Mouse (Mus musculus) WW6 (cell line): ENCODE data around the gene 6030468B19Rik.
"Not testable (repeated sequence)": the region's sequence is repeated elsewhere in the genome, so short reads cannot be mapped to it uniquely, and the experiment has no call there.

ENCODE experiments used
- DNase-seq: peaks from one replicate; pipeline ENCODE4 v3.0.0-alpha.2; 2013; ENCODE audit warnings: low read depth, low spot score

Gene 6030468B19Rik

DNA sequence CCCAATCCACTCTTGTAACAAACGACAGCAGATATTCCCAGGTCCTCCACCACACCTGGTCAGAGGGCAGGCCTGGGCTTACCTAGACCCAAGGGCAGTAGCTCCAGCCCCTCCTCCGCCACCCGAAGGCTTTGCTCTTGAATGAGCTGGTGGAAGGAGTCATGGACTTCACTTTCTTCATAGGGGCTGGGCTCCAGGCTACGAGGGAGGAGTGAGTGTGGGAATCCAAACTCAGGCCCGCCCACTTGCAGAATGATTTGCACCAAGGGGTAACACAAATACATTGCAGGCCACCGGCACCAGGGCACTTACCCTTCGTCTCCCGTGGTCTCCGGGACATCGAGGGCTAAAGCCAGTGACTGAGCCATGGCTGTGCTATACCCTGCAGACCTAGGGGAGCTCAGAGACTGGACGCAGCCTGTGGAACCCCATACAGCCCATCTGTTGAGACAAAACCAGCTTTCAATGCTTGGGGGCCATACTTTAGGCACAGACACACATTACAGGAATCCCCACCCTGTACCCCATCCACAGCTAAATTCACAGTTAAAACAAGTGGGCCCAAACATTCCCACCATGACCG is 18.5 kb upstream of the 6030468B19Rik start:
- no peak for DNase-seq

DNA sequence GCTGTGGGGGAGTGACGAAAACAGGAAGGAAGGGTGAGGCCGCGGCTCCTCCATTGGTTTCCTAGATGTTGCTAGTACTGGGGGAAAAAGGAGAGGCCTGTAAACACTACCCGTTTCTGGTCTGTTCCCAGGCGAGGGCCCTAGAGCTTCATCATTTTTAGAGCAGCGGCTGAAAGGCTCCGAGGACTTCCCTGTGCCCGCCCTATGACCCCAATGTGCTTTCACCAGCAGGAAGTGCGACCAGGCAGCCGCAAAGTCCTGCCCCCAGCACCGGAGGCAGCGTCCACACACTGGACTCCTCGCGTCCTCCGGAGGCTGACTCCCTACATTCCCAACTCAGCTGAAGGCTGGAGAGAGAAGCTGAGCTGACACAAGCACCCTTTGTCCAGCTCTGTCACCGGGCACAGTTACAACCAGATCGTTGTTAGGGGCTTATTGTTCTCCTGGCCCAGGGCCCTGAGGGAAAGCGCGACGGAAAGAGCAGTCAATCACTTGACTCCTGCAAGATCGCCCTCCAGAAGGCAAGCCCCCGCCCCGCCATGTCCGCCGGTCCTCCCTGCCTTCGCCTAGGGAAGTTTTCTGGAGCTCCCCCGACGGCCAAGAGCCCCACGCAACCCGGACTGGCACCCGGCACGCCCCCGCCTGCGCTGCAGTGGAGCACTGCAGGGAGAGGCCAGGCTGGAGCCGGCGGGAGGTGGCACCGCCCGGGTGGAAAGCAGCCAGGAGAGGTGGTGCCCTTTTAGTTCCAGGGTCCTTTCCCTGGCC is 17.8 kb upstream of the 6030468B19Rik start:
- DNase-seq, result no peak

DNA sequence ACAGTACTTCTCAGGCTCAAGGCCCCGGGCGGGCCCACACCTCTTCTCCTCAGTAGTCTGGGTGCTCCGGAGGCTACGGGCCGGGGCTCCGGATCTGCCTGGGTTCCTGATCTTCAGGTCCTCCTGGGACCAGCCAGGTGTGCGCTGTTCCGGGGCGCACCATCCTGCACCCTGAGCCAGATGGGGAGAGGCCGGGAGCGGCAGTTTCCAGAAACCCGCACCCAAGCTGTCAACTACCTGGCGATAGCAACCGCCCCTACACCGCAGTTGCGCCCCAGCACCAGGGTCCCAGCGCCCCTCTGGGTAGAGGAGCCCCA is 17.3 kb upstream of the 6030468B19Rik start:
- DNase-seq, result no peak

DNA sequence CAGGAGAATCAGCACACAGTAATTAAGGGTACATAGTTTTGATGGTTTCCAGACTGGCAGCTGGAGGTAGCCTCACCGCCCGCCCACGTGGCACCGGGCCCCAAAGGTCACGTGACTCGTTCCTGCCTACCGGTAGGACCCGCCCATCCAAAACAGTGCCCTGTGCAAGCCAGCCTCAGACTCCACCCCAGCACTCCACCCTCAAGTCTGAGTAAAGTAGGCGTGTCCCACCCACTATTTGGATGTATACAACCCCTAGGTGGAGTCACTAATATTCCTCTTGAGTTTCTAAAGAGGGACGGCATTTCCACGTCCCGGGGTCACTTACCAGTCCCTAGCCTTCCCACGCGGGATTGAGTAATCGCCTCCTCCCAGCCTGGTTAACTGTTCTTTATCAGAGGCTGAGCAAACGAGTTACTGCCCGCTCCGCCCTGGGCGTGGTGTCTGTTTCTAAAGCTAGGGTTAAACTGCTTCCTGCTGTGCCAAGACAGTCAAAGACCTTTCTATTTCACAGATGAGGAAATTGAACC is 16.8 kb upstream of the 6030468B19Rik start:
- peak; percentile 86 for DNase-seq

DNA sequence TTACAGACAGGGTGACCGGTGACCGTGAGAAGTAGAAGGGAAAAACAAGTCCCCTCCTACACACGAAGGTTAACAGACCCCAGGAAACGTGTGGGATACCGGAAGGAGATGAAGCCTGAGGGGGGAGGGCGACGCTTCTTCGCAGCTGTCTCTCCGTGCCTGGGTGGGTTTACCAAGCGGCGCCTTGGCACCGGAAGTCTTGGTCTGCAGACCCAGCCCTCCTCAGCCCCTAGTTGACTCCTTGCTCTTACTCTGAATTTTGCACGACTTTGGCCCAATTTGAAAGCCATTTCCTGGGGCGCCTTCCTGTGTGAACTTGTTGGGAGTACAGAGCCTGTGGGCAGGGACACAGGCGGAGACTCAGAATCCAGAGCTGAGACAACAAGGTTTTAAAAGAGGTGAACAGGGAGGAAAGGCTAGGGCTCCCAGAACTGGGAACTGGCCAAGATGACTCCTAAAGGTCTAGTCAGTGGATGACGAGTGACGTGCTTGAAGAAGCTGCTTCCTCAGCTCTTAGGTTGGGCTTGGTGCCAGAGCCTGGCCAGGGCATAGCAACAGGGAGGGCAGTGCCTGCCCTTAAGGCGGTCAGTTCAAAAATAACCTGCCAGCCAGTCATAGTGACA is 16.1 kb upstream of the 6030468B19Rik start:
- DNase-seq, result no peak

DNA sequence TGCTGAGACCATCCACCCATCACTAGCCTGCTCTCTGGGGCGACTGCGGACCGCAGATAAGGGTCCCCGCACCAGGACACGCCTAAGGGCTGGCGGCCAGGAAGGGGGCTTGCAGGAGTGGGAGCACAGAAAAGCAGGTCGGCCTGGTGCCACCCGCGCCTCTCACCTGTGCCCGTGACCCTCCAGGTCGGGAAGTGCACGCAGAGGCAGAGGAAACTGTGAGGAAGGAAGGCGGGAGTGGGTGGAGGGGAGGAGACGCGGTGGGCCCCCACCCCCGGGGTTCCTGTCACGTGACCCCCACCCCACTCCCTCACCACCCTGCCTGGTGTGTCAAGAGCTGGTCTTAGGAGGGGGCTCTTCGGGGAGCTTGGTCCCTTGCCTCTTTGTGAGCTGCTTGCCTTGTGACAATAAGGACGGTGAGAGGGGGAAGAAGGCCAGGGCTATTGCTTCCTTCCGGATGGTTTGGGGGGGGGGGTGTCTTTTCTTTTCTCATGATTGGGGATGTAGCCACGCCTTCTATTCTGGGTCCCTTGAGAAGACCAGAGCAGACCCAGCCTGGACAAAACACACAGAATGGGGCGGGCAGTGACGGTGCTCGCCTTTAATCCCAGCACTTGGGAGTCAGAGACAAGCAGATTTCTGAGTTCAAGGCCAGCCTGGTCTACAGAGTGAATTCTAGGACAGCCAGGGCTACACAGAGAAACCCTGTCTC is 15.3 kb upstream of the 6030468B19Rik start, which contains the start of the genes Tmc8 and Tmc6:
TSS of gene Tmc8 (plus strand) at position 84 of the 712 bp plus-strand sequence.
TSS of gene Tmc6 (minus strand) at position 206 of the 712 bp plus-strand sequence.
- DNase-seq, result no peak

DNA sequence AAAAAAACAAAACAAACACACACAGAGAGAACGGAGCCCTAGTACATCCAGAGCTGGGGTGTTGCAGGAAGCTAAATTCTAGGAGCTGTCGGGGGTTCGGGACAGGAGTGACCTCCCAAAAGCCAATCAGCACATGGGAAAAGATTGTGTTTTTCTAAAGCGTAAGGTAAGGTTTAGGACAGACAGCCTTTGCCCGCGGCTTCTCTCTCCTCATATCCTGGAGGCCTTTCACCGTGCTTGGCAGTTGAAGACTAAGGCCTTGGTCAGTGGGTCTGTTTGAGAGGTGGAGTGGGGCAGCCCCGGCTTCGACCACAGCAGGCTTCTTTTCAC is 14.8 kb upstream of the 6030468B19Rik start:
- no peak for DNase-seq

DNA sequence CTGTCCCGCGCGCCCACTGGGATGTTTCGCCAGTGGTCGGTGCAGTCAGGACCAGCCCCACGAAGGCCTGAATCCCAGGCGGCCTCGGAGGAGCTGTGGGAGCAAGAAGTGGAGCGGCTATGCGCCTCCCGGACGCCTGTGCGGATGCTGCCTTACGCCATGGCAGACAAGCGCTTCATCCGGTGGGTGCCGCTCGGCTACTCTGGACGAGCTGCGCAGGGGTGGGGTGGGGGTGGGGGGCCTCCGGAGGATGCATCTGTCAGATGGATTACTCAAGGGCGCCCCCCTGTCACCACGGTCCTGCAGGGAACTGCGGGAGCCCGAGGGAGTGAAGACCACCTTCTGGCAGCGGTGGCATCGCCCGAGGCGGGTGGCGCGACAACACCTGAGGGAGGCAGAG is 14.4 kb upstream of the 6030468B19Rik start:
- no peak for DNase-seq

DNA sequence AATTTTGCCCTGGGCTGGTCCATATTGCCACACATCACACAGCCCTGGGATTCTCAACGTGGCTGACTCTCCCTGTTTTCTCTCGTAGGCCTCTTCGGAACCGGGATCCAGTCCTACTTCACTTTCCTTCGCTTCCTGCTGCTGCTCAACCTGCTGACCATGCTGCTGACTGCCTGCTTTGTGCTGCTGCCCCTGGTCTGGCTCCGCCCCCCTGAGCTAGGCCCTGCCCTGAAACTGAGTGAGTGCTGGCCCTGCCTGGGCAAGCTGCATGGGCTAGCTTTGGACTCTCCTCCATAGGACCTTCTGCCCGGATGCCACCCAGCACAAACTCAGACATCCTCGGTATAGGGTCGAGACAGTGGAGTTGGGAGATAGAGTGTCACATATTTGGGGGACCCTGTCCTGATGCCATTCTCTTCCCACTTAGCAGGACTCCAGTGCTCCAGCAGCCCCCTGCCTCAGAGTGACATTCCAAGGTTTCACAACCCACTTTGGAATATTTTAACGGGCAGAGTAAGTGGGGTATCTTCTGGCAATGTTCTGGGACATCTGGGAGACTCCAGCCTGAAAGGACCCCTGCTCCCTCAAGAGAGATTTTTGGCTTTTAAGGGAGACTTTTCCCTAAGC is 13.7 kb upstream of the 6030468B19Rik start:
- DNase-seq, result no peak

DNA sequence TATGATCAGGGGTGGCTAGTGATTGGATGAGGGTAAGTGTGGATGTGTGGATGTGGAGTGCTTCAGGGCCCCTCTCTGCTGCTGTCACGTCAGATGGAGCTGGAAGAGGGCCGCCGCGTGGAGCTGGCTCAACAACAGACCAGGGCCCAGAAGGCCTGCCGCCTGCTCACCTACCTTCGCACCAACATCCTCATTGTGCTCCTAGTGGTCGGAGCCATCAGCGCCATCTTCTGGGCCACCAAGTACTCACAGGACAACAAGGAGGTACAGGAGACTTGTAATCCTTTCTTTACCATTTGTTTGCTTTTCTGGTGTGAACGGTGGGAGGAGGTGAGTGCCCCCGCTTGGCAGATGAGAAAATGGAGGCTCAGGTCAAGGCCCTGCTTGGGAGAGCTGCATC is 11.2 kb upstream of the 6030468B19Rik start:
- peak; percentile 79 for DNase-seq

DNA sequence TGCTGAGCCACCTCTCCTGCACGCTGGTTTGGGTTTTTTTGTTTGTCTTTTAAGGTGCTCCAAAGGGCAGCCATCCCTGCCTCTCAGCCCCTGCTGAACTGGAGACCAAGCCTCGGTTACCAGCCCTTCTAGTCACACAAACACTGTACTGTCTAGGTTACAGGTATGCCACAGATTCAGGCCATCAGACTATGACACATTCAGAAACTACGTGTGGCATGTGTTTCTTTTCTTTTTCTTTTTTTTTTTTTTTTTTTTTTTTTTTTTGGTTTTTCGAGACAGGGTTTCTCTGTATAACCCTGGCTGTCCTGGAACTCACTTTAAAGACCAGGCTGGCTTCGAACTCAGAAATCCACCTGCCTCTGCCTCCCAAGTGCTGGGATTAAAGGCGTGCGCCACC is 9.0 kb upstream of the 6030468B19Rik start:
- not testable (repeated sequence) for DNase-seq

DNA sequence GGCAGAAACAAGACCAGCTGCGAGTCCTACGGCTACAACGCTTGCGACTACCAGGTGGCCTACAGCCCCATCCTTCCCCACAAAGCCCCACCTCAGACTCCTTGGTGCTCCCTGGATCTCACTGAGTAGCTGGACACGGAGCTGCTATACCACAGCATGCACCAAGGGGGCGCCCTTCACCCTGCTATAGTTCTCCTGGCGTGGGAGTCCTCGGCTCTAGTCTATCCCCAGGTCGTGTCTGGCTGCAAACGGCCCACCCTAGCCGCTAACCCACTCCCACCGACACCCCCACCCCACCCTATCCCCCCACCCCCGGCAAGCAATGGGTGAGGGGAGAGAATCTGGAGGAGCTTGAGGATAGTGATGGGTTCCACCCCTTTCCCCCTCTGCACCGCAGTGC is 7.2 kb upstream of the 6030468B19Rik start:
- DNase-seq, result no peak

DNA sequence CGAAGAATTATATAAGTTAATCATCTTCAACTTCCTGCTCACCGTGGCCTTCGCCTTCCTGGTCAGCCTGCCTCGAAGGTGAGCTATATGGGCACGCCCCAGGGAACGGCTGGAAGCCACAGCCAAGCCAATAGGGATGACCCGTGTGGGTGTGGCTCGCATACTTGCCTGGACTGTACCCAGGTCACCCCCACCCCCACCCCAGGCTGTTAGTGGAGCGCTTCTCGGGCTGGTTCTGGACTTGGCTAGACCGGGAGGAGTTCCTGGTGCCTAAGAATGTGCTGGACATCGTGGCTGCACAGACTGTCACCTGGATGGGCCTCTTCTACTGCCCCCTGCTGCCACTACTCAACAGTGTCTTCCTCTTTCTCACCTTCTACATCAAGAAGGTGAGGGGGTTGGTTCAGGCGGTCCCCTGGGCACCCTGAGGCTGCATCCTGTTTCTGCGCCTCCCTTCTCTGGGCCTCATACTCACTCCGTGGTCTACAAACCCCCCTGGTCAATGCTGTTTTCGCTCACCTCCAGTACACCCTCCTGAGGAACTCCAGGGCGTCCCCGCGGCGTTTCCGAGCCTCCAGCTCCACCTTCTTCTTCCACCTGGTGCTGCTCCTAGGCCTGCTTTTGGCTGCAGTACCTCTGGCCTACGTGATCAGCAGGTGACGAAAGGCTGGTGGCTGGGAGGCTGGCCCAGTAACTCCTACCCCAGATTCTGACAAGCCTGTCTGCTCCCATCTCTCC is 6.6 kb upstream of the 6030468B19Rik start:
- DNase-seq, result no peak

DNA sequence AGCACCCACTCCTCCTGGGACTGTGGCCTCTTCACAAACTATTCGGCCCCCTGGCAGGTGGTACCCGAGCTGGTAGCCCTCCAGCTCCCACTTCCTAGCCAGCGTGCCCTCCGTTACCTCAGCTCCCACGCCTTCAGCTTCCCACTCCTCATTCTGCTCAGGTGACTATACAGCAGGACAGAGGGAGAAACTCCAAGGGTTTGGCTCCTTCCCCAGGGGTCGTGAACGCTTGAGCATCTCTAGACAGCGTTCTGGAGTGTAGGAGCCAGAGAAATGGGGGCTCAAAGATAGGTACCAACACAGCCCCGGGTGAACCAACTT is 6.1 kb upstream of the 6030468B19Rik start:
- no peak for DNase-seq

DNA sequence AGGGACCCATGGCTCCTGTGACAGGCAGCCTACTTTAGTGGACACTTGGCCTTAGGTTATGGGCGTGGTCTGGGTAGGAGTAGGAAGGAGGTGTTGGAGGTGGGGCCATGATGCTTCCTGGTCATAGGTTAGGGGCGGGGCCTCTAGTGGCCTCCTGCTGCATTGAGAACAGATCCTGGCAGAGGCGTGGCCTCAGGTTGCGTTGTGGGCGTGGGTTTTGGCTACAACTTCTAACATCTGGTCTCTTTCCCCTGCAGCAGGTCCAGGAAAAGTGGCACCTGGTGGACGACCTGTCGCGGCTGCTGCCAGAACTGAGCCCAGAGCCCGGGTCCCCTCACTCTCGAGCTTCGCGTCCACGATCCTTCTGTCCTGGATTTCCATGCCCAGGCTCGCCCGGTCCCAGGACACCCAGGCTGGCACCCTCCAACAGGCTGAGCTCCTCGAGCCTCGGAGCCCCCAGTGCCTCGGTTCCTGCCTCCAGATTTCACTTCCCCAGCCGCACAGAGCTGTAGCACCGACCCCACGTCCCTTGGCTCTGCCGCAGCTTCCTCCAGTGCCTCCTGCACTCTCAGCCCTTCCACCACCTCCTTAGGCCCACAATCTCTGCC is 5.1 kb upstream of the 6030468B19Rik start:
- peak; percentile 89 for DNase-seq

DNA sequence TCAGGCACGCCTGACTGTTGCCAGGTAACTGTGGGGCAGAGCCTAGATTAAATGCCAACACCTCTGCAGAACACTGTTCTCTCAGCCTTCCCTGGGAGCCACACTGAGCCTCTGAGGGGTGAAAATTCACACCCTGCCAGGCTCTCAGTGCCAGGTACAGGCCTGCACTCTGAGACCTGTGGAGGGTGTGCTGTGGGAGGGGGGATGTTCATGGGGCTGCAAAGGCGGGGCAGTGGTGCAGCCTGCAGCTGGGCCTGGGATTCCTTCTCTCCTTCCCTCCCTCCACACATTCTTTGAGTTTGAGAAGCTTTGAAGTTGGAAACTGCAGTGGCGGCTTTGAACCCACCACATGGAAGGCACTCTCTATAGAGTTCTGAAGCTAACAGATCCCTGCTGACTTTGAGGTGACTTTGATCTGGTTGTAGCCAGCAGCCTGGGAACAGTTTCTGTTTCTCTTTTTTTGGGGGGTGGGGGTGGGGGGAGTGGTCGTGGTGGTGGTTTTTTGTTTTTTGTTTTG is 3.4 kb upstream of the 6030468B19Rik start:
- DNase-seq, result no peak

DNA sequence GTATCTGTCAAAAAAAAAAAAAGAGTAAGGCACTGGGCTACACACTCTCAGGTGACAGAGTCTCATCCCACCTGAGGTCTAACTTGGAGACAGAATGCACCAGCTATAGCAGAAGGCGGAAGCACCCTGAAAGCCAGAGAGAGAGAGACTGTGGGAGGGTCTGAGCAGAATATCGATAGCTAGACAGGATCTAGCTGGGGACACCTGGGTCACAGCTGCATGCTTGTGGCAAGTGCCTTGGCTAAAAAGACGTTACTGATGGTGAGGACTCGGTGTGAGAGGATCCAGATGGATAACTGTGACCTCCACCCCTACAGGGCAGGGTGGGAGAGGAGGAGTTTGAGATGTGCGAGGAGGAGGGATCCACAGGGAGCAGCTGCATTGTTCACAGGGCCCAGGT is 506 bp upstream of the 6030468B19Rik start:
- no peak for DNase-seq

DNA sequence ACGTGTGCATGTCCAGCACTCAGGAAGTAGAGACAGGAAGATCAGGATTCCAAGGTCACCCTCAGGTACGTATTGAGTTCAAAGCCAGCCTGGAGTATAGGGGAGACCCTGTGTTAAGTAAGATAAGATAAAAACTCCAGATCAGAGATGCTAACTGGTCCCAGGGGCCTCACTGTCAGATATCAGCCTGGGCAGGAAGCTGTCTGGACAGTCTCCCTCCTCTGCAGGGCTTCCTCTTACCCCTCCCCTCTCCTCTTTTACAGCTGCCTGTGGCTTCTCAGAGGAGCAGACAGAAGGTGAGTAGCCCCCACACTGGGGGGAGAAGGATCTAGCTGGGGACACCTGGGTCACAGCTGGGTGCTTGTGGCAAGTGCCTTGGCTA is 691 bp downstream of the 6030468B19Rik start:
- no peak for DNase-seq

DNA sequence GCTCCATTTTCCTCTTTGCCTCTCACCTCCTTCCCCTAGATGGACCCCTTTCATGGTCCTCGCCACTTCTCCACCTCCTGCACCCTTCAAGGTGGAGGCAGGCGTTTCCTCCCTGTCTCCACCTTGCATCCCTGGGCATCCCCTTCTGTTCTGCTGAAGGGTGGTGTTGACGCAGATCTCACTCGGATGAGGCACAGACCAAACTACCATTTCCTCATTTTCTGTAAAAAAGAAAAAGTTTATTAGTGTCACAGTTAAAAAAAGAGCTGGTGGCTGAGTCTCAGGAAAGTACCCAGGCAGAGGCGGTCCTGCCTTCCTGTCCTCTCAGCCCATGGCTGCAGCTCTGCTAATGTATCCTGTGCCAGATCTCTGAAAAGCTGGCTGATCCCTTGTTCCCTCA is 1.7 kb downstream of the 6030468B19Rik start:
- no peak for DNase-seq

DNA sequence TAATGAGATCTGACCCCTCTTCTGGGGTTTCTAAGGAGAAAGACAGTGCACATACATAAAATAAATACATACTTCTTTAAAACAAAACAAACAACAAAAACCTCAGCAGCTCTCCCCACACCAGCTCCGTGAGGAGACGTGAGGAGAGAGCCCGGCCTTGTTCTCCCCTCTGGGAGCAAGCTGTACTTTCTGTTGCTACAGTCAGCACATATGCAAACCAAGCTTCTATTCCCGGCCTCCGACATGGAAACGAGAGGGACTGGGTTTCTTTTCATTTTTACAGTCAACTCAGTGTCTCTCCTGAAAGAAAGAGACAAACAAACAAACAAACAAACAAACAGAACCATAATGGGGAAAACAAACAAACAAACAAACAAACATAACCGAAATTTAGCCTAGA is 2.6 kb downstream of the 6030468B19Rik start:
- DNase-seq, result no peak

DNA sequence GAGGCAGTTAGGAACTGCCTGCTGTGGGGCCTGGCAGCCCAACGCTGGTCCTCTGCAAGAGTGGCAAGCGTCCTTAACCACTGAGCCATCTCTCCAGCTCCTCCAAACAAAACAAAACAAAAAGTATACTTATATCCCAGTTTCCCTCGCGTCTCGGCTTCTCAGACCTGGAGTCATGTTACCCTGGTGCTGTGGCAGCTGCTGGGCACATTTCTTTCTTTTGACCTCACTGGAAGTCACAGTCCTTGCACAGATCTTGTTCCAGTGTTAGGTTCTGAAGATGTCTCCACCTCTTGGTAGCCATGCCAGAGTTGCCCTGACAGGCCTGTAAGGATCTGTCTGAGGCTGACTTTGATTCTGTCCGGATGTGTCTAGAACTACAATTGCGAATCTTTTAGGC is 4.2 kb downstream of the 6030468B19Rik start:
- no peak for DNase-seq
